Mouse (Mus musculus): ENCODE data around the gene Elovl5. TPM values are rescaled to one million over a fixed set of nuclear protein-coding genes. Genes with fewer than 3 reads are reported as not detected.

Gene Elovl5
- polyA plus RNA-seq, 1 experiment from 2014 or later: 73.3 TPM

DNA sequence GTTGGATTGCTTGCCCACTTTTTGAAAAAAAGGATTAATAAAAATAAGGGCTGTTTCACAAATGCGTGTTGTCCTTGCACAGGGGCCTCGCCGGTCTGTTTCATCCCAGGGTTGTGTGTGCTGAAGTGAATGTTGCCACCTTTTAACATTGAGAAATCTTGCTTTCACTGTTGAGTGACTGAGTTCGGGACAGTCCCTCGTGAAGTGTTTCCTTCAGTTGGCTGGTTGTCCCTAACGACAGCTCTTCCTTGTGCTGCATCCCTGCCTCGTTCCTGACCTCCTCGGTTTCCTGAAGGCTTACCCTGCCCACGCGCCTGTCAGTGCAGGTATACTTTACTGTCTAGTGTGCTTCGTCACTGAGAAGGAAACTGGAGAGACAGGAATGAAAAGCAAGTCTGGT lies 20.7 kb downstream of the Elovl5 start:
- no peaks in the 10 kb centered on the region for H3K9me3 ChIP-seq (ENCODE audit: control insufficient read depth, low read length)
- H3K27me3 ChIP-seq (replicated peaks; ENCODE audit: control insufficient read depth, insufficient read depth, low read length): no peaks in the 10 kb centered on the region
- no peaks in the 10 kb centered on the region for H3K36me3 ChIP-seq (ENCODE audit: control insufficient read depth, insufficient read depth, low read length)
- 71% methylated on average over 11 of the region's 11 CpGs for WGBS
- ATAC-seq: no peak
- H3K4me1 ChIP-seq (ENCODE audit: control insufficient read depth, insufficient read depth, low read depth, low read length): peaks cover 7% of the 10 kb centered on the region
- H3K27ac ChIP-seq (ENCODE audit: low read depth, low read length): no peak overlapping the region
- H3K4me3 ChIP-seq (ENCODE audit: low read length): no peak overlapping the region
- no peak overlapping the region for H3K4me2 ChIP-seq (ENCODE audit: low read length)
- H3K9ac ChIP-seq (ENCODE audit: low read depth, low read length): no peak overlapping the region

DNA sequence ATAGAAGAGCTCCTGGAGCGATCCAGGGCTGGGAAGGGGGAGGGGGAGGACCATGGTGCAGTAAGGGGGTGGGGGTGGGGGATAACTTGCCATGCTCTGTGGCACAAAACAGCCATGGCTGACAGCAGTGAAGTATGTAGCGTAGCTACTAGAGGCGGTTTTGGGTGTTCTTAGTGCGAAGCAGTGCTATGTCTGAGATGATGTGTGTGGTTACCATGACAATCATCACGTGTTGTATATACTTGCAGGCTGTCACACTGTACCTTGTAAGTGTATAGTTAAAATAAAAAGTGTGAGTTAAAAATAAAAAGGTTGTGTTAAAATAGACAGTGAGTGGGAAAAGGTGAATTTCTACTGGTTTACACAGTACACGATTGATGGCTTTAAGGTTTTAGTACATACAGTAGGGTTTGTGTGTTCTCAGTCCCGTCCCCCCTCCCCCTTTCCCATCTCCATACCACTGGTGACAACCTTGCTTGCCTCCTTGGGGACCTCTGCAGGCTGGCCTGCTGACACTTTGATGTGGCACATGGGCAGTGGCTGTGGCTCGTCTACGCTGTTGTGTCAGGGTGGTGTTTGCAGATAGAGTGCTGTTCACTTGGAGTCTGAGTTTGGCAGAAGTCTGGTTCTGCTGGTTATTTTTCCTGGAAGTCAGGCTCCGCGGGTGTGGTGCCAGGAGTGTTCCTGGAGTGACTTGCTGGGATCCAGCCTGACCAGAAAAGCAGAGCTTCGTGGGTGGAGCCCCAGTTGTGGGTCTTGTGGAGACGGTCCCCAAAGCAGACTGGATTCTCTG lies 21.8 kb downstream of the Elovl5 start:
- peak overlapping the region; percentile 17; the same call in 1 of the 2 replicates for H3K4me2 ChIP-seq (ENCODE audit: low read length)
- no peaks in the 10 kb centered on the region for H3K27me3 ChIP-seq (replicated peaks; ENCODE audit: control insufficient read depth, insufficient read depth, low read length)
- H3K36me3 ChIP-seq (ENCODE audit: control insufficient read depth, insufficient read depth, low read length): no peaks in the 10 kb centered on the region
- H3K9ac ChIP-seq (ENCODE audit: low read depth, low read length): no peak overlapping the region
- no peak overlapping the region for H3K27ac ChIP-seq (ENCODE audit: low read depth, low read length)
- 59% methylated on average over 13 of the region's 13 CpGs for WGBS
- no peak overlapping the region for H3K4me3 ChIP-seq (ENCODE audit: low read length)
- no peaks in the 10 kb centered on the region for H3K9me3 ChIP-seq (ENCODE audit: control insufficient read depth, low read length)
- ATAC-seq: peak; percentile 79
- peaks cover 7% of the 10 kb centered on the region for H3K4me1 ChIP-seq (ENCODE audit: control insufficient read depth, insufficient read depth, low read depth, low read length)

DNA sequence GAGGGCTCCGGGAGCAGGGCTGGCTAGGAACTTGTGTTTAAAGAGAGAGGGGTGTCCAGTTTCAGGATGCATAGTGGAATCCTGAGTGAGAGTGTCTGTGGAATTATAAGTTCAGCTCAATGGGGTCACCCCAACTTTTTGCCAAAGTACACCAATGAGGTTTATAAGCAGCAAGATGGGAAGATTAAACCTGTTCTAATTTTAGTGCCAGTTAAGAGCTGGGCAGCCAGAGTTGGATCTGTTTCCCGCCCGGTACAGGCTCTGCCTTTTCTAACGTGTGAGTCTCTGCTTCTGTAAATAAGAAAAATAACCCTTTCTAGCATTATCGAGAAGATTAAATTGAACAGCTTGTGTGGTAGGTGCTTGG lies 22.4 kb downstream of the Elovl5 start:
- no peak for ATAC-seq
- WGBS: 70% methylated on average over 5 of the region's 5 CpGs
- H3K36me3 ChIP-seq (ENCODE audit: control insufficient read depth, insufficient read depth, low read length): no peaks in the 10 kb centered on the region
- no peaks in the 10 kb centered on the region for H3K9me3 ChIP-seq (ENCODE audit: control insufficient read depth, low read length)
- peaks cover 7% of the 10 kb centered on the region for H3K4me1 ChIP-seq (ENCODE audit: control insufficient read depth, insufficient read depth, low read depth, low read length)
- H3K9ac ChIP-seq (ENCODE audit: low read depth, low read length): no peak overlapping the region
- no peak overlapping the region for H3K27ac ChIP-seq (ENCODE audit: low read depth, low read length)
- H3K27me3 ChIP-seq (replicated peaks; ENCODE audit: control insufficient read depth, insufficient read depth, low read length): no peaks in the 10 kb centered on the region
- no peak overlapping the region for H3K4me3 ChIP-seq (ENCODE audit: low read length)
- H3K4me2 ChIP-seq (ENCODE audit: low read length): no peak overlapping the region

DNA sequence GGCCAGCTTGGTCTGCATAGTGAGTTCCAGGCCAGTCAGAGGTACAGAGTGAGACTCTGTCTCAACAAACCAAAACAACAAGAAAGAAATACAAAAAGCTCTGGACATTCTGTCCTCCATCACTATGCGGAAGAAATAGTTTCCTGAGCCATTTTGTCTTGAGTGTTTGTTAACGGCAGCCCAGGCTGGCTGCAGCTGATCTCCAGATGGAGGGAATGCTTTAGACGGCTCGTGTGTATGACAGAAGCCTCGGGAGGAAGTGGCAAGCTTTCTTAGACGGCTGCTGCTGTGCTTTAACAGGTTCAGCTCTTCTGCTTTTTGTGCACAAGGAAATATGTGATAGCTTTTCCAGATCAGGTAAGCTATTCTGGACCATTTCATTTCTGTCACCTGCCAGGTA lies 23.9 kb downstream of the Elovl5 start:
- WGBS: 66% methylated on average over 6 of the region's 6 CpGs
- H3K9me3 ChIP-seq (ENCODE audit: control insufficient read depth, low read length): no peaks in the 10 kb centered on the region
- H3K27ac ChIP-seq (ENCODE audit: low read depth, low read length): no peak overlapping the region
- peaks cover 7% of the 10 kb centered on the region for H3K4me1 ChIP-seq (ENCODE audit: control insufficient read depth, insufficient read depth, low read depth, low read length)
- H3K4me3 ChIP-seq (ENCODE audit: low read length): no peak overlapping the region
- no peaks in the 10 kb centered on the region for H3K36me3 ChIP-seq (ENCODE audit: control insufficient read depth, insufficient read depth, low read length)
- H3K9ac ChIP-seq (ENCODE audit: low read depth, low read length): no peak overlapping the region
- no peak overlapping the region for H3K4me2 ChIP-seq (ENCODE audit: low read length)
- H3K27me3 ChIP-seq (replicated peaks; ENCODE audit: control insufficient read depth, insufficient read depth, low read length): no peaks in the 10 kb centered on the region
- ATAC-seq: no peak

DNA sequence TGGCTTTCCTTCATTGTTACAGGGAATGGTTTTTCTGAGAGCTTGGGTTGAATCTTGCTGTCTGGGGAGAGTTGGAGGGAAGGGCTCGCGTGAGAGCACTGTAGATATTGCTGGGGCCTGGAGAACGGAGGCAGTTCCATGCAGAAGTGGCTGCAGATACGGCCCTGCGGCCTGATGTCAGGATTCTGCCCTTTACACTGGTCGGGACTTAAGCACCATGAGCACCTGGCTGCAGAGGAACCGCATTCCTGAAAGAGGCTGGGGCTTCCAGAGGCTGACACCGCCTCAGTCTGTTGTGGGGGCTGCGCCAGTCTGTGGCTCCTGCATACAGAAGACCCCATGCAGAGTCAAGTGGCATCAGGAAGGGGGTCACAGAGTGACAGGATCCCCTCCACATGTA lies 24.7 kb downstream of the Elovl5 start:
- Histone ChIP-seq H3K4me3 (ENCODE audit: low read length) (no peak overlapping the region), H3K36me3 (ENCODE audit: control insufficient read depth, insufficient read depth, low read length) (no peaks in the 10 kb centered on the region), H3K4me2 (ENCODE audit: low read length) (no peak overlapping the region), H3K27ac (ENCODE audit: low read depth, low read length) (no peak overlapping the region), H3K9me3 (ENCODE audit: control insufficient read depth, low read length) (no peaks in the 10 kb centered on the region), H3K9ac (ENCODE audit: low read depth, low read length) (no peak overlapping the region), H3K4me1 (ENCODE audit: control insufficient read depth, insufficient read depth, low read depth, low read length) (peaks cover 7% of the 10 kb centered on the region), H3K27me3 (replicated peaks; ENCODE audit: control insufficient read depth, insufficient read depth, low read length) (no peaks in the 10 kb centered on the region)
- no peak for ATAC-seq
- WGBS: 74% methylated on average over 9 of the region's 9 CpGs

DNA sequence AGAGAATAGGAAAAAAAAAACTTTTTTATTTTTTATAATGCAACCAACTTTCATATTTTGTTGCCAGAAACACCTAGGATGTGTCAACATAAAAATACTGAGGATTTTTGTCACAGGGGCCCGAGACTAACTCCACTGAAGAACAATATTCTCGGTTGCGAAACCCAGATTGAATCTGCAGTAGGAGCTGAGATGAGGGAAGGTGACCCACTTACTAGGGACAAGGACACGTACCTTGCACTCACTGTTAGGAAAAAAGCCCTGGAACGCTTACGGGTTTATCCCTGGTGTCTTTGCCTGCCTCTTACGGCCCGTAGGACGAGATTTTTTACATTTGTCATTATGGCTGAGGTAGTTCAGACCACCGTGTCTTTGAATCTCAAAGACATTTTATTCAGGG lies 25.2 kb downstream of the Elovl5 start:
- WGBS: 81% methylated on average over 10 of the region's 10 CpGs
- ATAC-seq: no peak
- H3K9ac ChIP-seq (ENCODE audit: low read depth, low read length): no peak overlapping the region

DNA sequence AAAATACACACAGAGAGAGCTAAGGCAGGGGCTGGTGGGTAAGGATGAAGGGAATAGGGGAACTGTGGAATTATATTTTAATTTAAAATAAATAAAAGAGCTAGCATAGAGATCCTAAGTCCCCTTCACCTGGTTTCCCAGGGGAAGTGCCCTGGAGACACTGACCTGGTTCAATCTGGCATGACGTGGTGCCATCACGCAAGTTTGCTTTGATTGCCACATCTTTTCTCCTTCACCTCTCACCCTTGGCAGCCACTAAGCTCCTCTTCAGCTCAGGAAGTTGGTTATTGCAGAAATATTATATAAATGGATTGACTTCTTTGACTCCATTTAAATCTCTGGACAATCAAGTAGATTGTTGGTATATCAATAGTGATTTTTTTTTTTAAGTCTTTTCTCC lies 26.2 kb downstream of the Elovl5 start:
- Histone ChIP-seq H3K27ac (ENCODE audit: low read depth, low read length) (no peak overlapping the region), H3K36me3 (ENCODE audit: control insufficient read depth, insufficient read depth, low read length) (no peaks in the 10 kb centered on the region), H3K4me3 (ENCODE audit: low read length) (no peak overlapping the region), H3K27me3 (replicated peaks; ENCODE audit: control insufficient read depth, insufficient read depth, low read length) (no peaks in the 10 kb centered on the region), H3K9ac (ENCODE audit: low read depth, low read length) (no peak overlapping the region), H3K9me3 (ENCODE audit: control insufficient read depth, low read length) (no peaks in the 10 kb centered on the region), H3K4me2 (ENCODE audit: low read length) (no peak overlapping the region), H3K4me1 (ENCODE audit: control insufficient read depth, insufficient read depth, low read depth, low read length) (peaks cover 4% of the 10 kb centered on the region)
- no peak for ATAC-seq
- WGBS: 79% methylated on average over 2 of the region's 2 CpGs

More for the DNA sequence above, 25.2 kb downstream of the Elovl5 start:
- Histone ChIP-seq H3K27ac (ENCODE audit: low read depth, low read length) (no peak overlapping the region), H3K36me3 (ENCODE audit: control insufficient read depth, insufficient read depth, low read length) (no peaks in the 10 kb centered on the region), H3K27me3 (replicated peaks; ENCODE audit: control insufficient read depth, insufficient read depth, low read length) (no peaks in the 10 kb centered on the region), H3K4me3 (ENCODE audit: low read length) (no peak overlapping the region), H3K9me3 (ENCODE audit: control insufficient read depth, low read length) (no peaks in the 10 kb centered on the region), H3K4me1 (ENCODE audit: control insufficient read depth, insufficient read depth, low read depth, low read length) (peaks cover 7% of the 10 kb centered on the region), H3K4me2 (ENCODE audit: low read length) (no peak overlapping the region)

DNA sequence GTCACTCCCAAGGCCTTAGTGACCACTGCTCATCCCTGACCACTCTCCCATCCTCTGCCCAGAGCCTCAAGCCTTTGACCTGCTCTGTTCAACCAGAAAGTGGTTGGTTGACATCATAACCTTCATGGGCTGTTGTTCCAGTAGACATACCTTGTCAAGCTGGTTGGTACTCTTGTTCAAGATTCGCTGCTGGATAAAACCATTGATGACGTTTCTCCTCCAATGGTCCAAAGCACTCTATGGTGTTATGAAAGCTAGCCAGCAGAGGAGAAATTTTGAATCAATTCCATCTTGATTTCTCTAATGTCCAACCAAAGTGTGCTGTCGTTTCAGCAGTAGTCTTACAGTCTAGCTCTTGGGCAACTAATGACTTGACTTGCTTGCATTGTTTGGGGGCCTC lies 27.0 kb downstream of the Elovl5 start:
- H3K27ac ChIP-seq (ENCODE audit: low read depth, low read length): no peak overlapping the region
- 92% methylated on average over 3 of the region's 3 CpGs for WGBS
- ATAC-seq: no peak
- no peaks in the 10 kb centered on the region for H3K27me3 ChIP-seq (replicated peaks; ENCODE audit: control insufficient read depth, insufficient read depth, low read length)
- no peak overlapping the region for H3K9ac ChIP-seq (ENCODE audit: low read depth, low read length)
- H3K4me2 ChIP-seq (ENCODE audit: low read length): no peak overlapping the region
- H3K4me3 ChIP-seq (ENCODE audit: low read length): no peak overlapping the region
- no peaks in the 10 kb centered on the region for H3K9me3 ChIP-seq (ENCODE audit: control insufficient read depth, low read length)
- no peaks in the 10 kb centered on the region for H3K36me3 ChIP-seq (ENCODE audit: control insufficient read depth, insufficient read depth, low read length)
- peaks cover 2% of the 10 kb centered on the region for H3K4me1 ChIP-seq (ENCODE audit: control insufficient read depth, insufficient read depth, low read depth, low read length)

DNA sequence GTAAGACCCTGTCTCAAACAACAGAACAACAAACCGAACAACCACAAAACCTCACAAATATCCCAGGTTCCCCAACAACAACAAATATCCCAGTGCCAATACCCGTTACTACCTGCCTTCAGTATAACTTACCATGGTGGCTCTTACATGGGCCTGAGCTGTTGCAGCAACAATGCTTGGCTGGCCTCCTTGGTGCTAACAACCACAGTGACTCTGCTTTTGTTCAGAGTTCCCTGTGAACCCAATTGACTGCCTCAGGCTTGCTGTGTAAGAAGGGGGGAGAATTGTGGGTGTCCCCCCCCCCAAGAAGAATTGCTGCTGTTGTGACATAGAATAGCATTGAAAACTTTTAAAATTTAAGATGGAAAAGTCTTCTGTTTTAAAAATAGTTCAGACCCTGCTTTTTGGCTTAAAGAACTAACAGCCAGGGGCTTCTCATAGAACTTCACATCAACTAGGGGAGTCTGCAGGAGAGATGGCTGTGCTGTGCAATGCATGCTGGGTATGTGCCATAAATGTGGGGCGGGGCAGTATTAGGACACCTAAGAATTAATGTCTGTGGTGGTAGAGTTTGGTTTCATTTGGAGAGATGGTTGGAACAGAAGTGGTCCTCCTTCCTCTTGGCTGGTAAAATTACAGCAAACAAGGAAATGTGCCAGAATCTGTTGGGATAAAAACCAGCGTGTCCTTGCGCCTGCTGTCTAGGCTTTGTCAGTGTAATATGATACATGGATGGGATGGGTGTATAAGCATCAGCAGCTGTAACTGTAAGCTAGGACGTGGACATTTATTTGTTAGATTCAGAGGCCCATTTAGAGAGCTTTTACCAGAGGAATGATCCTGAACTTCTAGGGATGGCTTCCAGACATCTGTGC lies 28.9 kb downstream of the Elovl5 start:
- Histone ChIP-seq H3K36me3 (ENCODE audit: control insufficient read depth, insufficient read depth, low read length) (no peaks in the 10 kb centered on the region), H3K4me2 (ENCODE audit: low read length) (no peak overlapping the region), H3K27me3 (replicated peaks; ENCODE audit: control insufficient read depth, insufficient read depth, low read length) (no peaks in the 10 kb centered on the region), H3K9ac (ENCODE audit: low read depth, low read length) (no peak overlapping the region), H3K4me1 (ENCODE audit: control insufficient read depth, insufficient read depth, low read depth, low read length) (0 out of 2 replicates have a peak, but pooled peaks cover 3% of the 10 kb centered on the region), H3K27ac (ENCODE audit: low read depth, low read length) (no peak overlapping the region), H3K9me3 (ENCODE audit: control insufficient read depth, low read length) (no peaks in the 10 kb centered on the region), H3K4me3 (ENCODE audit: low read length) (no peak overlapping the region)
- 87% methylated on average over 6 of the region's 6 CpGs for WGBS
- ATAC-seq: no peak
